Mouse (Mus musculus) liver, adult 2 months (tissue): ENCODE results near the gene Fbxl4.

Experiments used
- CTCF ChIP-seq: fragments of 200-500 bp; IDR thresholded peaks from 2 replicates; pipeline ENCODE4 v1.5.1; 2011; ENCODE audit warnings: low read depth, low read length, control low read depth
- POLR2A ChIP-seq: fragments of 200-500 bp; IDR thresholded peaks from 2 replicates; pipeline ENCODE4 v1.6.1; 2011; ENCODE audit warnings: low read length, control low read depth; ENCODE audit not compliant: insufficient read depth; ENCODE audit errors: extremely low read depth

DNA sequence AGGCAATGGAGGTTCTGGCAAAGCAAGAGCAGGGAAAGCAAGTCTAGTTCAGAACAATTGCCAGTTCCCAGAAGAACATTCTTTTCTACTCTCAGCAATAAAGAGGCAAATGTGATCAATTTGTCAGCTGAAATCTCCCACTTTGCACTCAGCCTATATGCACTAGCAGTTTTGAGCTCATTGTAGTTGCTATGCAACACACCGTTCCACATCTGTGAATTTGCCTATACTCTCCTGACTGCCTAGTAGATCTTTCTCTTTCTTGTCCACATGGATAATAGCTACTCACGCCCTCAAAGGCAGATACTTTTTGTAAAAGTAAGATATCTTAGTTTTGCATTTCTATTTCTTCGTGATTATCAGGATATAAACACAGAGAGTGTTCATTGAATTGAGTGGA is 42.8 kb upstream of the Fbxl4 start:
- TF ChIP-seq CTCF (no peak), POLR2A (no peak)
